In genomic region chr9:54919946-54920345, GRCm38 (mm10) we compare ENCODE assay signal across 18 mouse cellular contexts. TPM values are rescaled to one million over a fixed set of nuclear protein-coding genes. Genes with fewer than 3 reads are reported as not detected.
"Had no signal": no experiment of that assay in that cellular context is flagged by ENCODE, and none has a peak within 500 bp of the region (broad histone marks: within the 10 kb centered on the region; RNA-seq: fewer than 3 reads in every experiment).

No protein-coding gene starts in this region.

- H3K4me2 ChIP-seq: limb, embryonic 15.5 days; midbrain, embryonic 13.5 days; neural tube, embryonic 15.5 days had no signal

- ATAC-seq: hindbrain, embryonic 16.5 days; inflammation-experienced regulatory T-cells, adult 6 months; intestine, postnatal 0 days; midbrain, embryonic 13.5 days had no signal

- H3K4me3 ChIP-seq: limb, embryonic 15.5 days; midbrain, embryonic 13.5 days; myocyte; neural tube, embryonic 15.5 days had no signal

- H3K9ac ChIP-seq: limb, embryonic 15.5 days; liver, embryonic 14.5 days; midbrain, embryonic 13.5 days; neural tube, embryonic 15.5 days had no signal

- H3K27me3 ChIP-seq: limb, embryonic 15.5 days; midbrain, embryonic 13.5 days; neural tube, embryonic 15.5 days had no signal

- DNase-seq: layer of hippocampus, adult 9-11 months; layer of hippocampus, postnatal 36 days; lung, adult 18-20 months; right cerebral cortex, adult 18-20 months; thymus, postnatal 4 days had no signal

- H3K27ac ChIP-seq: limb, embryonic 15.5 days; liver, embryonic 14.5 days; midbrain, embryonic 13.5 days; neural tube, embryonic 15.5 days; stomach, postnatal 0 days had no signal

- H3K9me3 ChIP-seq: limb, embryonic 15.5 days; midbrain, embryonic 13.5 days; neural tube, embryonic 15.5 days had no signal

RNA-seq across cellular contexts. Expression of gene Hykk, which starts 2.9 kb away (rescaled TPM):
- total RNA-seq: megakaryocyte-erythroid progenitor cell, adult 5-6 weeks had no signal

RNA-seq across cellular contexts. Expression of gene AY074887, which starts 30.9 kb away (rescaled TPM):
- total RNA-seq: layer of hippocampus, adult 18-20 months; left cerebral cortex, adult 8-10 months; left cerebral cortex, postnatal 25 days; megakaryocyte-erythroid progenitor cell, adult 5-6 weeks had no signal
